Mouse (Mus musculus) limb, embryonic 11.5 days (tissue): ENCODE results near the gene Fnbp1l. TPM values are rescaled to one million over a fixed set of nuclear protein-coding genes. Genes with fewer than 3 reads are reported as not detected.

ENCODE experiments used
- ATAC-seq: fragments of 200-750 bp; cut with Nextera tagmentation; 2 replicates; pipeline ENCODE4 v1.8.0; 2017; ENCODE audit warnings: low read depth; ENCODE audit not compliant: insufficient number of reproducible peaks, low FRiP score, low TSS enrichment
- DNase-seq: peaks from one replicate; pipeline ENCODE4 v3.0.0-alpha.2; 2015; ENCODE audit warnings: low spot score
- H3K27ac ChIP-seq: fragments of 300-500 bp; sonication (generic); replicated peaks from 2 replicates; pipeline ENCODE4 v1.5.1; 2014; ENCODE audit warnings: low read depth, mild to moderate bottlenecking, low read length
- H3K27me3 ChIP-seq: fragments of 300-500 bp; sonication (generic); 2 replicates; pipeline ENCODE4 v1.6.1; 2014; ENCODE audit warnings: mild to moderate bottlenecking, low read length, mixed read lengths; ENCODE audit not compliant: control insufficient read depth, insufficient read depth
- H3K36me3 ChIP-seq: fragments of 300-500 bp; sonication (generic); 2 replicates; pipeline ENCODE4 v1.6.1; 2014; ENCODE audit warnings: mild to moderate bottlenecking, low read length, moderate library complexity, mixed read lengths; ENCODE audit not compliant: control insufficient read depth, insufficient read depth
- H3K4me1 ChIP-seq: fragments of 300-500 bp; sonication (generic); 2 replicates; pipeline ENCODE4 v1.6.1; 2014; ENCODE audit warnings: low read length, mixed read lengths; ENCODE audit not compliant: control insufficient read depth, insufficient read depth
- H3K4me2 ChIP-seq: fragments of 300-500 bp; sonication (generic); 2 replicates; pipeline ENCODE4 v1.6.1; 2014; ENCODE audit warnings: low read depth, mild to moderate bottlenecking, moderate library complexity; ENCODE audit not compliant: severe bottlenecking
- H3K4me3 ChIP-seq: fragments of 300-500 bp; sonication (generic); 2 replicates; pipeline ENCODE4 v1.5.1; 2014; ENCODE audit warnings: low read depth, low read length
- H3K9ac ChIP-seq: fragments of 300-500 bp; sonication (generic); 2 replicates; pipeline ENCODE4 v1.6.1; 2014; ENCODE audit warnings: mild to moderate bottlenecking, low read length
- H3K9me3 ChIP-seq: fragments of 300-500 bp; sonication (generic); 2 replicates; pipeline ENCODE4 v1.6.1; 2016; ENCODE audit warnings: low read length; ENCODE audit not compliant: control insufficient read depth
- WGBS: fragments of 180-500 bp; shearing (Covaris S2); extraction: QIAGEN DNeasy Blood & Tissue Kit; methylation state at CpG from one replicate; pipeline ENCODE4 v1.1.7; 2014; 5-methylcytosine and 5-hydroxymethylcytosine counted together
- polyA plus RNA-seq: library from polyadenylated mRNA; unstranded; fragments of >200 nt; fragmentation: Nextera tagmentation; extraction: Ambion mirVana; gene quantifications from 2 replicates; pipeline ENCODE4 v1.2.1, GENCODE M21; 2014

Fnbp1l gene
- polyA plus RNA-seq, 1 experiment from 2014 or later: 86.4 TPM

GRCm38 (mm10) chr3:122566112-122566511 is 53.4 kb downstream of the Fnbp1l start:
- DNase-seq (no peak), ATAC-seq (no peak)
- no peaks in the 10 kb centered on the region for H3K4me1 ChIP-seq
- H3K4me3 ChIP-seq: no peak overlapping the region
- H3K9ac ChIP-seq: no peak overlapping the region
- no peak overlapping the region for H3K4me2 ChIP-seq
- H3K27ac ChIP-seq: no peak overlapping the region
- no peaks in the 10 kb centered on the region for H3K36me3 ChIP-seq
- no peaks in the 10 kb centered on the region for H3K9me3 ChIP-seq
- H3K27me3 ChIP-seq: no peaks in the 10 kb centered on the region
- WGBS: 75% methylated on average over 3 of the region's 3 CpGs

GRCm38 (mm10) chr3:122565285-122565684 is 54.2 kb downstream of the Fnbp1l start:
- H3K4me3 ChIP-seq: no peak overlapping the region
- DNase-seq: no peak
- no peak overlapping the region for H3K27ac ChIP-seq
- no peak for ATAC-seq
- no peaks in the 10 kb centered on the region for H3K4me1 ChIP-seq
- no peak overlapping the region for H3K4me2 ChIP-seq
- no peak overlapping the region for H3K9ac ChIP-seq
- H3K36me3 ChIP-seq: no peaks in the 10 kb centered on the region
- no peaks in the 10 kb centered on the region for H3K27me3 ChIP-seq
- H3K9me3 ChIP-seq: no peaks in the 10 kb centered on the region
- 18% methylated on average over 7 of the region's 7 CpGs for WGBS

DNA sequence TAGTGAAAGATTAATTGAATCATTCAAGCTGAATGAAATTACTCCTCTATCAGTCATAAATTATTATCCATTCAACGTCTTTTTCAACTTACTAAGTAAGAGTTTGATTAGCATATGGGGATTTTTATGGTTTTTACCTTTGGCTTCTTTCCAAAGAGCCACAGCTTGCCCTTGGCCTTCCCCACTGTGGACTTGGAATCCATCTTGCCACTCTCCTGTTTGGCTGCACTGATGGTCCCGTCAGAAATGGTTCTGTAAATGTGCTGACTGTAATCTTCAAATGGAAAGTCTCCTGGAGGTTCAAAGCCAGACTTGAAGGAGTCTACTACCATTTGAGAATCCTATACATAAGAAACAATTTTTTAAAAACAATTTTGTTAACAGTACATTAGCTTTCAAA is 61.7 kb downstream of the Fnbp1l start:
- Histone ChIP-seq H3K4me1 (no peaks in the 10 kb centered on the region), H3K4me3 (no peak overlapping the region), H3K4me2 (no peak overlapping the region), H3K27me3 (no peaks in the 10 kb centered on the region), H3K9me3 (no peaks in the 10 kb centered on the region), H3K27ac (no peak overlapping the region), H3K36me3 (no peaks in the 10 kb centered on the region), H3K9ac (no peak overlapping the region)
- WGBS: 72% methylated on average over 2 of the region's 2 CpGs
- no peak for DNase-seq
- no peak for ATAC-seq

DNA sequence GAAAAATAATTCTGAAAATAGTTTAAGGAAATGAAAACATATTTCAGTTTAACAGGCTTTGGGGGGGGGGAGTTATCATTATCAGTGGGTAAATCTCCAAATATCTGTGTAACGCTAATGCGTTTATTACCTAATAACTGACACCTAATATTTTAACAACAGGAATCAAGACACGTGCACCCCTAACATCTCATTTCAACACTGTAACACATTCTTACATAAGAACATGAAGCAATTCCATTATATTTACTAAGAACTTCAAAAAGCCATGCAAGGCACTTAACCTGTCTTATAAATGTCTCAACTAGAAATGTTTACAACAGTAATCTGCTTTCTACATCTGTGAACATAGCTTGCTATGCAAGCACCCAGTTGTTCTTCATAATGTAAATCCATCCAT is 68.3 kb downstream of the Fnbp1l start:
- WGBS: 94% methylated on average over 3 of the region's 3 CpGs
- DNase-seq: no peak
- no peak overlapping the region for H3K4me3 ChIP-seq
- no peak overlapping the region for H3K27ac ChIP-seq
- H3K9ac ChIP-seq: no peak overlapping the region
- no peaks in the 10 kb centered on the region for H3K9me3 ChIP-seq
- no peaks in the 10 kb centered on the region for H3K4me1 ChIP-seq
- peaks cover 4% of the 10 kb centered on the region; the same call in 1 of the 2 replicates for H3K36me3 ChIP-seq
- no peak for ATAC-seq
- no peak overlapping the region for H3K4me2 ChIP-seq
- no peaks in the 10 kb centered on the region for H3K27me3 ChIP-seq

- WGBS: 84% methylated on average over 4 of the region's 4 CpGs
These were observed 72.0 kb downstream of the Fnbp1l start for GRCm38 (mm10) chr3:122547469-122547868.

GRCm38 (mm10) chr3:122545346-122545745 is 74.2 kb downstream of the Fnbp1l start:
- no peak for DNase-seq
- WGBS: 93% methylated on average over 2 of the region's 2 CpGs
- H3K36me3 ChIP-seq: peaks cover 11% of the 10 kb centered on the region; the same call in 1 of the 2 replicates
- H3K4me2 ChIP-seq: no peak overlapping the region
- ATAC-seq: no peak
- no peaks in the 10 kb centered on the region for H3K27me3 ChIP-seq
- H3K4me1 ChIP-seq: no peaks in the 10 kb centered on the region
- H3K27ac ChIP-seq: no peak overlapping the region
- H3K9ac ChIP-seq: no peak overlapping the region
- no peak overlapping the region for H3K4me3 ChIP-seq
- no peaks in the 10 kb centered on the region for H3K9me3 ChIP-seq

More at GRCm38 (mm10) chr3:122547469-122547868, 72.0 kb downstream of the Fnbp1l start:
- H3K27ac ChIP-seq: no peak overlapping the region
- ATAC-seq (no peak), DNase-seq (no peak)
- H3K36me3 ChIP-seq: peaks cover 7% of the 10 kb centered on the region; the same call in 1 of the 2 replicates
- H3K4me2 ChIP-seq: no peak overlapping the region
- H3K4me3 ChIP-seq: no peak overlapping the region
- no peaks in the 10 kb centered on the region for H3K9me3 ChIP-seq
- H3K4me1 ChIP-seq: no peaks in the 10 kb centered on the region
- H3K9ac ChIP-seq: no peak overlapping the region
- H3K27me3 ChIP-seq: no peaks in the 10 kb centered on the region

- Histone ChIP-seq H3K4me2 (no peak overlapping the region), H3K4me1 (no peaks in the 10 kb centered on the region), H3K27me3 (no peaks in the 10 kb centered on the region), H3K36me3 (peaks cover 10% of the 10 kb centered on the region; the same call in 1 of the 2 replicates), H3K9ac (no peak overlapping the region), H3K27ac (no peak overlapping the region), H3K4me3 (no peak overlapping the region), H3K9me3 (no peaks in the 10 kb centered on the region)
- DNase-seq (no peak), ATAC-seq (no peak)
- WGBS: 92% methylated on average over 4 of the region's 4 CpGs
These were observed 78.6 kb downstream of the Fnbp1l start for GRCm38 (mm10) chr3:122540918-122541317.

DNA sequence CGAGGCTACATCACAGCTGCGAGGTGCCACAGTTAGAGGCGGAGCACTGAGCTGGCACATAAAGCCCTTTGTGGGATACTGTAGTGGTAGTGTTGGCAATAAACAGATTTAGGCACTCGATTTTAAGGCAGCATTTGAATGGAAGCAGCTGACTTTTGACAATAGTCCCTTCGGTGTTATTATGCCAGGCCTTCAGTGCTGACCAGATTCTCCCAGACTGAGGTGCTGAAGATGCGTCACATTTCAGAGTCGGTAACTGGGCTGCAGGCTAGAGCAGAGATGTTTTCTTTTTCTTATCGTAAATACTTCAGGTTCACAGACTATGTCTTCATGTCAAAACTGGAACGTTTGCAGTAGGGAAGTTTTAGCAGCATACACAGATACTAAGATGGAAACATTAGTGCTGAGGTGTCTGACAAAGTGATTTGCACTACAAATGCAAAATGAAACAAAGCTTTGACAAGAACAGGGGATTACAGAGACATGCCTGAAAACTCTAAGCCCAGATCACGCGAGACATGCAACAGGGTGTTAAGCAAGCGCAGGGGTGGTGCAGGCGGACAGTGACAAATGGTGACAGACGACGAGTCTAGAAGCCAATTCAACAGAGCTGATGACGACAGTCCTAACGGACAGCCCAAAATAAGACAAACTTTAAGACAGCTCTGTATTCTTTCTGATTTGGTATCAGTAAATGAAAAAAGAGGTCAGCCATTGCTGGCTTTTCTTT is 79.4 kb downstream of the Fnbp1l start:
- no peak for DNase-seq
- no peaks in the 10 kb centered on the region for H3K27me3 ChIP-seq
- WGBS: 83% methylated on average over 17 of the region's 17 CpGs
- no peaks in the 10 kb centered on the region for H3K9me3 ChIP-seq
- no peaks in the 10 kb centered on the region for H3K4me1 ChIP-seq
- no peak overlapping the region for H3K4me2 ChIP-seq
- no peak overlapping the region for H3K9ac ChIP-seq
- no peak overlapping the region for H3K27ac ChIP-seq
- ATAC-seq: no peak
- peaks cover 10% of the 10 kb centered on the region; the same call in 1 of the 2 replicates for H3K36me3 ChIP-seq
- no peak overlapping the region for H3K4me3 ChIP-seq

DNA sequence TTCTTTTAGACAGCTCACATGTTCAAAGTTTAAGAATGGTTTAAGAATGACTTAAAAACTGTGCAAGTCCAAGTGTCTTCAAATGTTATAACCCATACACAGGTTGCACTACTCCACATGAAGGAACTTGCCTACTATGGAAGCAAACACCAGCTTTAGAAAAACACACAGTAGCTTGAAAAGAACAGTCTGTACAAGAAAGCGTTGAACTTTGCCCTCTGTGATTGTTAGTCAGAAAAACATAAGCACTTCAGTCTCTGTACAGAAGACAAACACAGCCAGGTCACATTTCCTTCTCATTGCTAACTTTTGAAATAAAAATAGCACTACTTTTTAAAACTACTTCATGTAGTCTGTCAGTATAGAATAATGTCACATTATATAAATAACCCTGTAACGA is 80.7 kb downstream of the Fnbp1l start:
- WGBS: 93% methylated on average over 2 of the region's 2 CpGs
- DNase-seq (no peak), ATAC-seq (no peak)
- H3K4me2 ChIP-seq: no peak overlapping the region
- H3K9ac ChIP-seq: no peak overlapping the region
- H3K36me3 ChIP-seq: peaks cover 7% of the 10 kb centered on the region; the same call in 1 of the 2 replicates
- no peaks in the 10 kb centered on the region for H3K27me3 ChIP-seq
- no peaks in the 10 kb centered on the region for H3K4me1 ChIP-seq
- no peak overlapping the region for H3K4me3 ChIP-seq
- no peaks in the 10 kb centered on the region for H3K9me3 ChIP-seq
- H3K27ac ChIP-seq: no peak overlapping the region
